Mouse (Mus musculus) lung, adult 2 months (tissue): ENCODE data around the gene Mcrip2. TPM values are rescaled to one million over a fixed set of nuclear protein-coding genes. Genes with fewer than 3 reads are reported as not detected.

Source experiments
- DNase-seq: peaks from one replicate; pipeline ENCODE4 v3.0.0; 2022
- H3K4me1 ChIP-seq: fragments of 200-500 bp; 2 replicates; pipeline ENCODE4 v1.6.1; 2011; ENCODE audit warnings: low read length; ENCODE audit not compliant: control insufficient read depth, insufficient read depth
- H3K4me3 ChIP-seq: fragments of 200-500 bp; replicated peaks from 2 replicates; pipeline ENCODE3; 2011; ENCODE audit warnings: low read depth, mild to moderate bottlenecking, control low read depth, low read length; ENCODE audit errors: extremely low read depth
- CTCF ChIP-seq: fragments of 200-500 bp; IDR thresholded peaks from 2 replicates; pipeline ENCODE4 v1.5.1; 2011; ENCODE audit warnings: mild to moderate bottlenecking, low read length, control low read depth; ENCODE audit not compliant: insufficient read depth
- POLR2A ChIP-seq: fragments of 200-500 bp; IDR thresholded peaks from 2 replicates; pipeline ENCODE4 v1.6.1; 2011; ENCODE audit warnings: low read depth, mild to moderate bottlenecking, control low read depth, low read length, borderline replicate concordance; ENCODE audit errors: extremely low read depth
- WGBS: fragments of 180-500 bp; shearing (Covaris S2); methylation state at CpG from one replicate; pipeline ENCODE4 v1.1.7; 2018; 5-methylcytosine and 5-hydroxymethylcytosine counted together
- polyA plus RNA-seq: library from polyadenylated mRNA; depleted of rRNA; stranded (reverse); fragments of >200 nt; gene quantifications from 2 replicates; pipeline ENCODE4 v1.2.3, GENCODE M21; 2012

Mcrip2 gene
- polyA plus RNA-seq, 1 experiment = 22.7 TPM

DNA sequence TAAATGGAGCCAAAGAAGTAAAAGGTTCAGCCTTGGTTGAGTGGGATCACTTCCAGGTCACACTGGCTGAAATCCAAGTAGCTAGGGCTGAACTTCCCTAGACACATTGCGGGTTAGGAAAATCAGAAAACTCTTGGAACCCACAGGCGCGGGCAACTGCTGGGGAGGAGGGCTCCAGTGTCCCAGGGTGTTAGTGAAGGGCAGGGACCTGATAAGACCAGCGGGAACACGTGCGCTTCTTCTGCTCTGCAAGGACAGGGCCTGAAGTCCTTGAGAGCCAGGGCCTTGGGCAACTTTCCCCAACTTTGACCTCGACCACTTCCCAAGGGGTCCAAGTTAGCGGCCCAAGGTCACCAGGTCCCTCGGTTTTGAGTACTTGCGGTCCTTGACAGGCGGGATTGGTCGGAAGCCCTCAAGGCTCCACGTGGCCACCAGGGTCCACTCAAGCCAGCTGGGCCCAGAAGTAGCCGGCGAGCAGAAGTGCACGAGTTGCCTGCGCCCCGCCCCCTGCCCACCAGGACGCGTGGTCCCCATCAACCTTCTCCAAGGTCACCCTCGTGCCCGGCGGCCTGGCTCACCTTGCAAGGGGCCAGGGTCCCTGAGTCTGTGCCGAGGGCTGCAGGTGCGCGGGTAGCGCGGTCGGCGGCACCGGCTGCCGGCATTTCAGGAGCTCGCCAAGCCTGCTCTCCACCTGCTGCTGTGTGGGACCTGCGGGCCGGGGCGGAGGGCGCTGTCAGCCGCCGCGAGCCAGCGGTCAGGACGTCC lies 546 bp downstream of the Mcrip2 start:
- DNase-seq = peak; percentile 48
- TF ChIP-seq CTCF (no peak), POLR2A (no peak)
- Histone ChIP-seq H3K4me1 (peaks cover 11% of the 10 kb centered on the region), H3K4me3 (peak overlapping the region; percentile 75)
- under 1% methylated on average over 42 of the region's 42 CpGs for WGBS

DNA sequence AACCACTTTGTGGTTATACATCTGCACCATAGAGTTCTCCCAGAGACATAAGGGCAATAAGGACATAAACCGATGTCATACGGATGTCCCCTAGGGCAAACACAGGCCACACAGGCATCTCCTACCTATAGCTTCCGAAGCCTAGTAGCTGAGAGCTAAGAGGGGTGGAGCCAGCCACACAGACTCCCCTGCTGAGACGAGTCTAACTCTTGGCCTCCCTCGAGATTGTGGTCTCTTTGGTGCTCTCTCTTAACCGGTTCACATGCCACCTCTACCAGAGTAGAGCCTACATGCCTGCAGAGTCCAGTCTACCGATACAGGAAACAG lies 1.1 kb downstream of the Mcrip2 start:
- Histone ChIP-seq H3K4me1 (peaks cover 11% of the 10 kb centered on the region), H3K4me3 (peak overlapping the region; percentile 75)
- DNase-seq = no peak
- TF ChIP-seq POLR2A (no peak), CTCF (no peak)
- WGBS = 14% methylated on average over 7 of the region's 7 CpGs

DNA sequence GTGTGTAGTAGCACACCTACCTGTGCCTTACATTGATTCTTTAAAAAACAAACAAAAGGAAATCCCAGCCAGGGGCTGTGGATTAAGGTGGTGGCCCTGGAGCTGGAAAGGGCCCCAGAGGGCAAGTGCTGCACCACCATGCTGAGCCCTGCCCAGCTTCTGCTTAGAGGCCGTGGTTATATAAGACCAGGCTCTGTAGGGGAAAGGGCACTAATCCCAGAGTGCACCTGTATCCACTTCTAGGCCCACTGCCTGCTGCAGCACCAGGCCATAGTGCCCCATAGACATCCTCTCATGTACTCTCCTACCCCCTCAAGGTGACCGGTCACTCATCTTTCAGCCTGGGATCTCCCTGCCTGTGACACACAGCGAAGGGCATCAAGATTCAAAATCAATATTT lies 2.4 kb downstream of the Mcrip2 start:
- TF ChIP-seq POLR2A (no peak), CTCF (no peak)
- no peak overlapping the region for H3K4me3 ChIP-seq
- DNase-seq = no peak
- WGBS = 97% methylated on average over 3 of the region's 3 CpGs
- peaks cover 14% of the 10 kb centered on the region for H3K4me1 ChIP-seq

- TF ChIP-seq CTCF (no peak), POLR2A (no peak)
- Histone ChIP-seq H3K4me1 (peaks cover 19% of the 10 kb centered on the region), H3K4me3 (no peak overlapping the region)
- WGBS = 87% methylated on average over 11 of the region's 11 CpGs
- no peak for DNase-seq
Observed at GRCm38 (mm10) chr17:25865288-25865687, 3.3 kb downstream of the Mcrip2 start.

DNA sequence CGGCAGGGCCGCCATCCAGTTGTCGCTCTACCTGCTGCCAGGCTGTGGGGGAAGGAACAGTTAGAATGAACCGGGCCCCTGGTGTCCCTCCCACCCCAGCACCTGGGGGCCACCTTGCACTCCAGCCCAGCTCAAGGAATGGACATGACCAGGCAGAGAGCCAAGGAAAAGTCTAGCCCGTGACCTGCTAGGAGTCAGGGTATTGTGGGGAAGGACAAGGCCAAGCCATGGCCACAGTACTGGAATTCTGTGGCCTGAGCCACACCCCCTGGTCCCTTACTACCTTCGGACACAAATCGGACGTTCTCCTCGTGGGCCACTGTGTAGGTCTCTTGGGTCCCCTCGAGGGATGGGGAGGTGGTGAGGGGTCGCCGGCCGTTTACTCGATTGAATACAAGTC lies 4.3 kb downstream of the Mcrip2 start:
- no peak for TF ChIP-seq POLR2A
- TF ChIP-seq CTCF = no peak
- no peak for DNase-seq
- no peak overlapping the region for H3K4me3 ChIP-seq
- peaks cover 19% of the 10 kb centered on the region for H3K4me1 ChIP-seq
- WGBS = 89% methylated on average over 14 of the region's 14 CpGs

GRCm38 (mm10) chr17:25863681-25864080 lies 4.9 kb downstream of the Mcrip2 start:
- TF ChIP-seq POLR2A (no peak), CTCF (no peak)
- WGBS = 90% methylated on average over 6 of the region's 6 CpGs
- Histone ChIP-seq H3K4me1 (peaks cover 15% of the 10 kb centered on the region), H3K4me3 (no peak overlapping the region)
- DNase-seq = no peak

DNA sequence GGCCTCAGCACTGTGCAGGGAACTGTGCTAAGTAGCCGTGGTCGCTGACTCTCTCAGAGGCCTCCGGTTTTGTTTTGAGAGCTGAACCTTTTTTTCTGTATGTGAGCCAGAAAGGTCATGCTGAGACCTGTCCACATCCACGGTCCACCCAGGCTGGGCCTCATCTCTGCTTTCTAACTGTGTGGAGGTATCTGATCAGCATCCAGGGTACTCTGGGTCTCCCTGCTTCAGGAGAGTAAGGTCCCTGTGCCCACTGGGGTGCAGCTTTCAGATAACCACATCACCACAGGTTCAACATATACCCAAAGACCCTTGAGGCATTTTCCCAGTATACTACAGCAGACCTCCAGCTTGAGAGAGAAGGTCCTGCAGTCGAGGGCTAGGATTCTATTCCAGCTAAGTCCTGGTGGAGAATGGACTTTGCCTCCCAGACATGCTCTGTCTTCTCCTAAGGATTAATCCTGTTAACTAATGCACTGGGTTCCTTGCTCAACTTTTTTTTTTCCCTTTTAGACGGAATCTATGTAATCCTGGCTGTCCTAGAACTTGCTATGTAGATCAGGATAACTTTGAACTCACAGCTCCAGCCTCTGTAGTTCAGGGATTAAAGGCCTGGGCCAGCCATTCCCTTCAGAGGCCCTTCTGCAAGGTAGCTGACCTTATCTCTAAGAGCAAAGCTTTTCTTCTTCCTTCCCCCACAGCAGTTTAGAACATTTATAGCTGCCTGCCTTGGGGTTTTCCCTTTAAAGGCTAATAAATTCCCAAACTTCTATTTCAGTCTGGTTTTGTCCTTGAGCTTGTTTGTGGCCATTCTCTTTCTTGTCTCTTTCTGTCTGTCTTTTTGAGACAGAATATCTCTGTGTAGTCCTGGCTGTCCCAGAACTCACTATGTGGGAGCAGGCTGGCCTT lies 6.6 kb downstream of the Mcrip2 start:
- TF ChIP-seq CTCF (no peak), POLR2A (no peak)
- WGBS = 9% methylated on average over 6 of the region's 6 CpGs
- no peak for DNase-seq
- H3K4me1 ChIP-seq = peaks cover 8% of the 10 kb centered on the region; the same call in 1 of the 2 replicates
- peak overlapping the region; percentile 92 for H3K4me3 ChIP-seq

- TF ChIP-seq CTCF (no peak), POLR2A (peak; percentile 85; the same call in 1 of the 2 replicates)
- Histone ChIP-seq H3K4me3 (peak within 1 kb of the TSS; percentile 92), H3K4me1 (peaks cover 8% of the 10 kb centered on the region; the same call in 1 of the 2 replicates)
- DNase-seq = peak; percentile 90
- 2% methylated on average over 65 of the region's 65 CpGs for WGBS
Observed at GRCm38 (mm10) chr17:25860832-25861703, 7.5 kb downstream of the Mcrip2 start, which contains the start of gene Wdr90. TSS of gene Wdr90 (minus strand) at chr17:25861501.

DNA sequence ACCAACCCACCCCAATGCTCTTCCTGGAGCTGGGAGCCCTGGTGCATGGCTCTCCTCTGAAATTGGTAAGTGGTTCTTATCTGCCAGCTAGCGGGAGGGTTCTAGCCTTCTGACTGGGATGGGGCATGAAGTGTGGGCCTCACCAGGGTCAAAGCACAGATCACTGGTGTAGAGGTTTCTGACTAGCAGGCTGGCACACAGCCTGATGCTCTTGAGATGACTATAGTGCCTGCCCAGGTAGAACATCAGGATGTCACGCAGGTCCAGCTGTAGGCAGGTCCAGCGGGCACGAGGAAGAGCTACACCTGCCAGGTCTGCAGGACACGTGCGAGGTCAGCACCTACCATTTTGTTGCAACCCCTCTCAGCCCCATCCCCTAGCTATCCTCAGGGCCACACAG lies 8.3 kb downstream of the Mcrip2 start:
- DNase-seq = no peak
- WGBS = 89% methylated on average over 6 of the region's 6 CpGs
- Histone ChIP-seq H3K4me1 (peaks cover 8% of the 10 kb centered on the region; the same call in 1 of the 2 replicates), H3K4me3 (no peak overlapping the region)
- TF ChIP-seq POLR2A (no peak), CTCF (no peak)
